Mouse (Mus musculus) heart, embryonic 12.5 days (tissue): ENCODE measurements at regions not wholly inside any gene's neighbourhood (a gene's known extent, or its start where the extent isn't known, plus 50 kb on each side); places are given as distances from the start of the nearest gene placed in this dataset.

Experiments
- ATAC-seq: fragments of 200-750 bp; cut with Nextera tagmentation; 2 replicates; pipeline ENCODE4 v1.8.0; 2017; ENCODE audit warnings: moderate TSS enrichment, moderate library complexity; ENCODE audit not compliant: insufficient number of reproducible peaks, low FRiP score
- H3K27ac ChIP-seq: fragments of 300-500 bp; sonication (generic); 2 replicates; pipeline ENCODE4 v1.5.1; 2016; ENCODE audit warnings: mild to moderate bottlenecking, moderate library complexity; ENCODE audit not compliant: poor library complexity, severe bottlenecking
- H3K27me3 ChIP-seq: fragments of 300-500 bp; sonication (generic); replicated peaks from 2 replicates; pipeline ENCODE4 v1.6.1; 2016; ENCODE audit warnings: mild to moderate bottlenecking, moderate library complexity
- H3K36me3 ChIP-seq: fragments of 300-500 bp; sonication (generic); 2 replicates; pipeline ENCODE4 v1.6.1; 2016; ENCODE audit warnings: mild to moderate bottlenecking, moderate library complexity
- H3K4me1 ChIP-seq: fragments of 300-500 bp; sonication (generic); replicated peaks from 2 replicates; pipeline ENCODE4 v1.6.1; 2016; ENCODE audit warnings: mild to moderate bottlenecking
- H3K4me2 ChIP-seq: fragments of 300-500 bp; sonication (generic); 2 replicates; pipeline ENCODE4 v1.6.1; 2016; ENCODE audit warnings: mild to moderate bottlenecking, moderate library complexity
- H3K4me3 ChIP-seq: fragments of 300-500 bp; sonication (generic); 2 replicates; pipeline ENCODE4 v1.5.1; 2016; ENCODE audit warnings: mild to moderate bottlenecking
- H3K9ac ChIP-seq: fragments of 300-500 bp; sonication (generic); 2 replicates; pipeline ENCODE4 v1.6.1; 2016; ENCODE audit warnings: mild to moderate bottlenecking, moderate library complexity
- H3K9me3 ChIP-seq: fragments of 300-500 bp; sonication (generic); replicated peaks from 2 replicates; pipeline ENCODE4 v1.6.1; 2016; ENCODE audit warnings: mild to moderate bottlenecking, moderate library complexity
- WGBS: fragments of 180-500 bp; shearing (Covaris S2); methylation state at CpG from one replicate; pipeline ENCODE4 v1.1.7; 2016; 5-methylcytosine and 5-hydroxymethylcytosine counted together

GRCm38 (mm10) chr14:102835118-102835769 lies 147.2 kb downstream of the Kctd12 start:
- 78% methylated on average over 11 of the region's 11 CpGs for WGBS
- Histone ChIP-seq H3K4me3 (no peak overlapping the region), H3K4me2 (no peak overlapping the region), H3K36me3 (no peaks in the 10 kb centered on the region), H3K27ac (no peak overlapping the region), H3K9me3 (no peaks in the 10 kb centered on the region), H3K4me1 (peaks cover 1% of the 10 kb centered on the region; the same call in 1 of the 2 replicates), H3K27me3 (no peaks in the 10 kb centered on the region), H3K9ac (no peak overlapping the region)
- ATAC-seq, result no peak

DNA sequence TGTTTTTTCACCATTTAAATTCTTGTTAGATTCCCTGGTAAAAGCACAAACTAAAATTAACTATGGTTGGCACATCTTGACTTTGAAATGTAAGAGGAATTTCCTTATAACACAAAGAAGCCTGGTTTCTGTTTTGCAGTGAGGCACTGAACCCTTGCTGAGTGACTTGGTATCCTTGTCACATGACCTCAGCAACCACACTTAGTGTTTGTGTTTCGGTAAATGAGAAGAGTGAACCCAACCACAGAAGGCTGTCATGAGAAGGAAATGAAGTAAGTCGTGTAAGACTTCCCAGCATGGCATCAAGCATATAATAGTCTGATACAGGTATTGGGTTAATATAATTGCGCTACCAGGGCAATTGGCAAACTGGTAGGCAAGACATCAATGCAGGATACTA lies 154.0 kb downstream of the Kctd12 start:
- 87% methylated on average over 3 of the region's 3 CpGs for WGBS
- H3K27ac ChIP-seq, result no peak overlapping the region
- no peak overlapping the region for H3K4me2 ChIP-seq
- H3K4me3 ChIP-seq, result no peak overlapping the region
- no peaks in the 10 kb centered on the region for H3K36me3 ChIP-seq
- H3K9me3 ChIP-seq, result no peaks in the 10 kb centered on the region
- ATAC-seq, result no peak
- H3K27me3 ChIP-seq, result no peaks in the 10 kb centered on the region
- H3K9ac ChIP-seq, result no peak overlapping the region
- H3K4me1 ChIP-seq, result peaks cover 23% of the 10 kb centered on the region

DNA sequence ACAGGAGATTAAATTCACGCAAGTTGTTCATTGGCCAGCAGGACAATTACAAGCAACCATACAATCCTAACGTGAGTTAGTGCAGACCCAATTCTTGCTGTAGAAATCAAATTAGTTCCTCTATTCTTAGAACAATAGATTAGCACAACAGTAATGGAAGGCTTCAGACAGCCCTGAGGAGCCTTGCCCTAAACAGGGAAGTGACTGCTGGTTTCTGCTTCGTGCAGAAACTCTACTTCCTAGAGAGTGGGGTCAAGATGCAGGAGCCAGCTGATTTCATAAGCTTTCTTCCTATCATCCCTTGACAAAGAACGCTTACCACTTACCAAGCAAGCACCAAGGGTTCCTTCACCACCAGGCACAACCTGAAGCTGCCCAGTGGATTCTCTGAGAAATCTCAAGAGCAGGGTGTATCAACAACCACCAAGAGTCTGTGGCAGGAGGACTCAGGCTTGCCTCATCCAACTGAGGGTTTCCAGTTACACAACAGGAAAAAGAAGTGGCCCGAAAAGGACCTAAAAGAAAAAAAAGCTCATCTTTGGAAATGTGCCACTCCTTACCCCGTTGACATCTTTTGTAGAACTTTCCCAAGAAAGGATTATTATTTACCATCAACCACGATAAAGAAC lies 154.6 kb downstream of the Kctd12 start:
- WGBS, result 69% methylated on average over 7 of the region's 7 CpGs
- H3K4me2 ChIP-seq, result no peak overlapping the region
- no peaks in the 10 kb centered on the region for H3K27me3 ChIP-seq
- no peaks in the 10 kb centered on the region for H3K9me3 ChIP-seq
- no peaks in the 10 kb centered on the region for H3K36me3 ChIP-seq
- H3K9ac ChIP-seq, result no peak overlapping the region
- H3K4me1 ChIP-seq, result peaks cover 23% of the 10 kb centered on the region
- no peak overlapping the region for H3K4me3 ChIP-seq
- H3K27ac ChIP-seq, result no peak overlapping the region
- no peak for ATAC-seq

- Histone ChIP-seq H3K36me3 (no peaks in the 10 kb centered on the region), H3K27ac (no peak overlapping the region), H3K9ac (no peak overlapping the region), H3K4me2 (no peak overlapping the region), H3K4me3 (no peak overlapping the region), H3K4me1 (peaks cover 23% of the 10 kb centered on the region), H3K27me3 (no peaks in the 10 kb centered on the region), H3K9me3 (no peaks in the 10 kb centered on the region)
- ATAC-seq, result no peak; the same call in 1 of the 2 replicates
- WGBS, result 38% methylated on average over 7 of the region's 7 CpGs
Observed at GRCm38 (mm10) chr14:102825525-102825924, 156.9 kb downstream of the Kctd12 start.

DNA sequence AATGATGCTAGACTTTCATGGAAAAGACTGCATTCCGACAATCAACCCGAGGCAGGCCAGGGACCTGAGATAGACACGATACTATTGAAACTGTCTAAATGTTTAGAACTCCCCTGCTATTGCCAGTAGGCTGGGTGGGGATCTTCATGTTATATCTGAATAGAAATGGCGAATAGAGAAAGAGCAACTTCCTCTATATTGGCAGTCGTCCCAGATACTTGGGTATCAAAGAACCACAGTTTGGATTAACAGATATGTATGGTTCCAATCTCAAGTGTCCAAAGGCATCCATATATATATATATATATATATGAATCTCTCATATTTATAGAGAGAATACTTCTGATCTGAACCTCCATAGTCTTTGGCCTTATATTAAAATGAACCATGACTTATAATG lies 161.8 kb downstream of the Kctd12 start:
- no peak overlapping the region for H3K4me3 ChIP-seq
- H3K4me2 ChIP-seq, result no peak overlapping the region
- ATAC-seq, result no peak
- no peak overlapping the region for H3K27ac ChIP-seq
- H3K4me1 ChIP-seq, result peaks cover 4% of the 10 kb centered on the region
- H3K9me3 ChIP-seq, result no peaks in the 10 kb centered on the region
- H3K36me3 ChIP-seq, result no peaks in the 10 kb centered on the region
- H3K9ac ChIP-seq, result no peak overlapping the region
- H3K27me3 ChIP-seq, result no peaks in the 10 kb centered on the region
- WGBS, result 83% methylated on average over 5 of the region's 5 CpGs

- H3K27ac ChIP-seq, result no peak overlapping the region
- H3K4me2 ChIP-seq, result no peak overlapping the region
Observed at GRCm38 (mm10) chr14:102811678-102812081, 170.8 kb downstream of the Kctd12 start.

DNA sequence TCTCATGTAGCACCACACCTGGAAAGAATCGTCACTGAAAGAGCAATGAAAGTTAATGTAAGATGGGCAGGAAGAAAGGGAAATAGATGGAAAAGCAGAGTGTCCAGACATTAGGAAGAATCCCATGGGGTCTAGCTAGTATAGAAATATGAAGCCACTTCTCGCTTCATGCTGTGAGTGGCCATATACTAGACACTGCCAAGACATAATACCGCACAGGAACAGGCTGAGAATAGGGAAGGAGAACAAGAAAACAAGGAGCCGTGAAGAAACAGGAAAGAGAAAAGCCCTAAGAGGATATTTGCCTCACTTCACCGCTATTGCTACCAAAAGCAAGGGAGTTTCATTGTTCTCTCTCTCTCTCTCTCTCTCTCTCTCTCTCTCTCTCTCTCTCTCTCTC lies 171.4 kb downstream of the Kctd12 start:
- H3K9me3 ChIP-seq, result no peaks in the 10 kb centered on the region
- H3K4me1 ChIP-seq, result peaks cover 19% of the 10 kb centered on the region
- no peak overlapping the region for H3K9ac ChIP-seq
- ATAC-seq, result no peak
- H3K27ac ChIP-seq, result no peak overlapping the region
- H3K36me3 ChIP-seq, result no peaks in the 10 kb centered on the region
- WGBS, result 61% methylated on average over 5 of the region's 5 CpGs
- H3K4me3 ChIP-seq, result no peak overlapping the region
- H3K4me2 ChIP-seq, result no peak overlapping the region
- no peaks in the 10 kb centered on the region for H3K27me3 ChIP-seq

More at GRCm38 (mm10) chr14:102811678-102812081, 170.8 kb downstream of the Kctd12 start:
- H3K27me3 ChIP-seq, result no peaks in the 10 kb centered on the region
- H3K4me3 ChIP-seq, result no peak overlapping the region
- peaks cover 12% of the 10 kb centered on the region; the same call in 1 of the 2 replicates for H3K4me1 ChIP-seq
- 36% methylated on average over 5 of the region's 5 CpGs for WGBS
- no peak for ATAC-seq
- no peaks in the 10 kb centered on the region for H3K9me3 ChIP-seq
- H3K9ac ChIP-seq, result no peak overlapping the region
- H3K36me3 ChIP-seq, result no peaks in the 10 kb centered on the region

- Histone ChIP-seq H3K36me3 (no peaks in the 10 kb centered on the region), H3K27me3 (no peaks in the 10 kb centered on the region), H3K27ac (no peak overlapping the region), H3K9ac (no peak overlapping the region), H3K4me3 (no peak overlapping the region), H3K9me3 (no peaks in the 10 kb centered on the region), H3K4me1 (peaks cover 20% of the 10 kb centered on the region), H3K4me2 (no peak overlapping the region)
- 62% methylated on average over 7 of the region's 7 CpGs for WGBS
- ATAC-seq, result no peak
Observed at GRCm38 (mm10) chr14:102810121-102810921, 172.1 kb downstream of the Kctd12 start.

DNA sequence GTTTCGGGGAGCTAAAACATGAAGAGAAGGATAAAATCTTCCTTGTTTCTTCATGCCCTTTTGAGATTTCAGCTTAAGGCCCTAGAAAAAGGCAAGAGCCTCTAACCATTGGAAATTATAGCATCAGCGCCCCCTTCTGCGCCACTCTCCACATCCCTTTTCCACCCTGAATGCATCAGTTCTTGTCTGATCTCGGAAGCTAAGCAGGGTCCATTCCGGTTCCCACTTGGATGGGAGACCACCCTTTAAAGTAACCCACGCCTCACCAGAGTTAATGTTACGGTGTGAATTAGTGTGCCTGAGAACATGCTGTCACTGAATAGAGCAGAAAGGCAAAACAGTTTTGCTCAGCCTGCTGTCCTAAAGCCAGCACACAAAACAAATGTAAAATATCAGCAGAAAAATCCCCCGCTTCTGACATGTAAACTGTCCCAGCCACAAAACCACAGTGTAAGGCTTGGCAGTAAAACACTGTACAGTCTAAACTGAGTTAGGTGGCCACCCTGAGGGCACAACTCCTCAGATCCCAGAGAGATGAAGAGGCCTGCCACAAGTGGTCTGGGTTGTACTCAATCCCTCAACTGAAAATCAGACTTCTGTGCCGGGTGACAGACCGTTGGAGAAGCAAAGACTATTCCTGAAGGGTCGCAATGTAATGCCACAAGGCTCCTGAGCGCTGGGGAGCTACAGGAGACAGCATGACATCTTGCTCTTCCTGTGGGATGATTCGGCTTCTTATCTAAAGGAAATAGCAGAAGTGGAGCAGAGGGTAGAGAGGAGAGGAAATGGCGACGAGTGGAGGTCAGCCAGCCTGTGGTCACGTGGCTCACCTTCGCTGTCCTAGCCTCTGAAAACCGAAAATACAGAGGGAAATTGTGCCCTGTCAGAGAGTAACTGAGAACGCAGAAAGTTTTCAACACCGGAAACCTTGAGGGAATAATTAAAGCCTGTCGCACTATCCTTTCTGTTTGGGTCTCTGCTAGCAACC lies 176.2 kb downstream of the Kctd12 start:
- H3K4me1 ChIP-seq, result peaks cover 15% of the 10 kb centered on the region
- peak overlapping the region; percentile 30; the same call in 1 of the 2 replicates for H3K27ac ChIP-seq
- no peaks in the 10 kb centered on the region for H3K36me3 ChIP-seq
- H3K9ac ChIP-seq, result no peak overlapping the region
- no peaks in the 10 kb centered on the region for H3K9me3 ChIP-seq
- no peaks in the 10 kb centered on the region for H3K27me3 ChIP-seq
- peak overlapping the region; percentile 33; the same call in 1 of the 2 replicates for H3K4me2 ChIP-seq
- WGBS, result 40% methylated on average over 21 of the region's 21 CpGs
- H3K4me3 ChIP-seq, result no peak overlapping the region
- ATAC-seq, result peak; percentile 75

GRCm38 (mm10) chr14:102795676-102796075 lies 186.8 kb downstream of the Kctd12 start:
- no peak overlapping the region for H3K4me3 ChIP-seq
- WGBS, result 61% methylated on average over 2 of the region's 2 CpGs
- no peaks in the 10 kb centered on the region for H3K9me3 ChIP-seq
- H3K9ac ChIP-seq, result no peak overlapping the region
- no peak for ATAC-seq
- no peaks in the 10 kb centered on the region for H3K36me3 ChIP-seq
- H3K27me3 ChIP-seq, result no peaks in the 10 kb centered on the region
- H3K27ac ChIP-seq, result no peak overlapping the region
- no peaks in the 10 kb centered on the region for H3K4me1 ChIP-seq
- H3K4me2 ChIP-seq, result no peak overlapping the region
